Mouse (Mus musculus) ES-E14 (cell line): Measurements from ENCODE around the gene Bace1. TPM values are rescaled to one million over a fixed set of nuclear protein-coding genes. Genes with fewer than 3 reads are reported as not detected.
A peak's percentile ranks its signal among the peaks of the same experiment; 100 is the strongest.

ENCODE experiments used
- DNase-seq: peaks from one replicate; pipeline ENCODE4 v3.0.0-alpha.2; 2013; ENCODE audit warnings: low read depth, low spot score
- H3K27ac ChIP-seq: 2 replicates; pipeline ENCODE4 v1.5.1; 2012; ENCODE audit warnings: low read depth, mild to moderate bottlenecking, low read length, moderate library complexity, mixed read lengths; ENCODE audit not compliant: poor library complexity, insufficient read depth, severe bottlenecking
- H3K36me3 ChIP-seq: 2 replicates; pipeline ENCODE4 v1.6.1; 2012; ENCODE audit warnings: mild to moderate bottlenecking, low read length, moderate library complexity, mixed read lengths; ENCODE audit not compliant: control insufficient read depth, poor library complexity, insufficient read depth, severe bottlenecking
- H3K4me1 ChIP-seq, 2 experiments: fragments of 150-350 bp in 1 of 2; sonication (generic) in 1 of 2; 2 replicates each; pipeline ENCODE4 v1.6.1; 2012; ENCODE audit warnings: low read length in 2 of 2, mild to moderate bottlenecking in 1 of 2, mixed read lengths in 1 of 2; ENCODE audit not compliant: control insufficient read depth in 2 of 2, insufficient read depth in 2 of 2, poor library complexity in 1 of 2
- H3K4me3 ChIP-seq, 2 experiments: fragments of 150-350 bp in 1 of 2; sonication (generic) in 1 of 2; 2 replicates each; pipeline ENCODE4 v1.5.1; 2012; ENCODE audit warnings: low read length in 2 of 2, low read depth in 1 of 2, mild to moderate bottlenecking in 1 of 2, mixed read lengths in 1 of 2; ENCODE audit not compliant: insufficient read depth in 1 of 2, poor library complexity in 1 of 2, severe bottlenecking in 1 of 2
- H3K9ac ChIP-seq: 2 replicates; pipeline ENCODE4 v1.6.1; 2012; ENCODE audit warnings: low read depth, mild to moderate bottlenecking, low read length, mixed read lengths; ENCODE audit not compliant: poor library complexity, insufficient read depth, severe bottlenecking
- H3K9me3 ChIP-seq: fragments of 150-350 bp; sonication (generic); 2 replicates; pipeline ENCODE4 v1.6.1; 2012; ENCODE audit warnings: low read depth, mild to moderate bottlenecking, low read length; ENCODE audit not compliant: control insufficient read depth, insufficient read depth
- CHD2 ChIP-seq: IDR thresholded peaks from 2 replicates; pipeline ENCODE4 v1.6.1; 2014; ENCODE audit warnings: mild to moderate bottlenecking, low read depth, low read length, inconsistent platforms
- HCFC1 ChIP-seq: IDR thresholded peaks from 2 replicates; pipeline ENCODE4 v1.6.1; 2012; ENCODE audit warnings: low read length, inconsistent platforms, borderline replicate concordance; ENCODE audit not compliant: insufficient read depth
- MAFK ChIP-seq: IDR thresholded peaks from 2 replicates; pipeline ENCODE4 v1.6.1; 2014; ENCODE audit warnings: mild to moderate bottlenecking, low read depth, low read length, inconsistent platforms; ENCODE audit not compliant: insufficient read depth
- ZC3H11A ChIP-seq: IDR thresholded peaks from 2 replicates; pipeline ENCODE4 v1.6.1; 2012; ENCODE audit warnings: low read depth, mild to moderate bottlenecking, inconsistent platforms, low read length, borderline replicate concordance
- ZNF384 ChIP-seq: IDR thresholded peaks from 2 replicates; pipeline ENCODE4 v1.6.1; 2012; ENCODE audit warnings: low read depth, low read length, inconsistent platforms
- in situ Hi-C, 2 experiments: fragments of 600-800 bp; cut with MboI; formaldehyde crosslinking; loops; one replicate each; pipeline ENCODE4 v1.15.1; 2025; ENCODE audit warnings: low sequenced_read_pairs in 2 of 2, inconsistent platforms in 1 of 2; ENCODE audit not compliant: unreplicated experiment in 2 of 2
- total RNA-seq: library from RNA; depleted of rRNA; stranded (reverse); fragments of 300-350 nt; gene quantifications from 2 replicates; pipeline ENCODE4 v1.2.3, GENCODE M21; 2012; rRNA removed

The Bace1 gene
- total RNA-seq, 1 experiment = 13.7 TPM

GRCm38 (mm10) chr9:45906355-45907077, 68.1 kb downstream of the Bace1 start, which contains the start of the genes Pcsk7 and Rnf214:
Gene Pcsk7, plus strand, starts transcription at chr9:45906497.
Gene Rnf214, minus strand, starts transcription at chr9:45906911.
- in situ Hi-C loops = no loop called here
- Histone ChIP-seq H3K36me3 (peaks cover 15% of the 10 kb centered on the region), H3K27ac (peak within 1 kb of the TSS; percentile 41), H3K4me3 (peak within 1 kb of the TSS; percentile 77 to 86), H3K9me3 (no peaks in the 10 kb centered on the region), H3K9ac (peak within 1 kb of the TSS; percentile 82), H3K4me1 (no peaks in the 10 kb centered on the region)
- DNase-seq = peak; percentile 60
- TF ChIP-seq HCFC1 (no peak), MAFK (no peak), ZNF384 (no peak), CHD2 (no peak), ZC3H11A (no peak)

- Histone ChIP-seq H3K4me3 (peak overlapping the region; percentile 77 to 86), H3K9me3 (no peaks in the 10 kb centered on the region), H3K4me1 (no peaks in the 10 kb centered on the region), H3K27ac (no peak overlapping the region), H3K9ac (peak overlapping the region; percentile 82), H3K36me3 (peaks cover 16% of the 10 kb centered on the region)
- DNase-seq = peak; percentile 3
- in situ Hi-C loops = no loop called here
- TF ChIP-seq CHD2 (no peak), HCFC1 (no peak), MAFK (no peak), ZNF384 (no peak), ZC3H11A (no peak)
Observed at GRCm38 (mm10) chr9:45907078-45907428, 68.7 kb downstream of the Bace1 start.

- no peak for DNase-seq
- in situ Hi-C loops = no loop called here
- H3K4me3 ChIP-seq = no peak overlapping the region
Observed at GRCm38 (mm10) chr9:45910995-45911394, 72.6 kb downstream of the Bace1 start.

GRCm38 (mm10) chr9:45911673-45912072, 73.3 kb downstream of the Bace1 start:
- Histone ChIP-seq H3K4me3 (no peak overlapping the region), H3K27ac (no peak overlapping the region), H3K36me3 (peaks cover 22% of the 10 kb centered on the region), H3K9ac (no peak overlapping the region), H3K9me3 (no peaks in the 10 kb centered on the region), H3K4me1 (no peaks in the 10 kb centered on the region)
- in situ Hi-C loops = no loop called here
- no peak for TF ChIP-seq CHD2
- no peak; the same call in 1 of the 2 replicates for TF ChIP-seq ZC3H11A
- TF ChIP-seq MAFK = no peak
- no peak for TF ChIP-seq HCFC1
- TF ChIP-seq ZNF384 = no peak
- DNase-seq = peak; percentile 20

More at GRCm38 (mm10) chr9:45910995-45911394, 72.6 kb downstream of the Bace1 start:
- H3K4me1 ChIP-seq = no peaks in the 10 kb centered on the region
- no peak overlapping the region for H3K27ac ChIP-seq
- H3K9me3 ChIP-seq = no peaks in the 10 kb centered on the region
- peaks cover 22% of the 10 kb centered on the region for H3K36me3 ChIP-seq
- TF ChIP-seq ZNF384 = no peak
- no peak for TF ChIP-seq HCFC1
- TF ChIP-seq ZC3H11A = no peak
- TF ChIP-seq MAFK = no peak
- TF ChIP-seq CHD2 = no peak
- no peak overlapping the region for H3K9ac ChIP-seq

Other genes with a start within 250 kb of the Bace1 start
- gene Cep164, start 9.9 kb upstream of the Bace1 start, total RNA-seq = 19.1 and 20.0 TPM in 2 replicates
- 21.3 and 33.5 TPM in 2 replicates for gene Pcsk7, start 67.9 kb downstream of the Bace1 start, total RNA-seq
- gene Rnf214, start 68.3 kb downstream of the Bace1 start, total RNA-seq = 13.5 and 16.3 TPM in 2 replicates
- 255 and 575 TPM in 2 replicates for gene Tagln, start 97.5 kb downstream of the Bace1 start, total RNA-seq
- gene Sidt2, start 116.7 kb downstream of the Bace1 start, total RNA-seq = 44.7 and 50.3 TPM in 2 replicates
- 51.1 and 64.9 TPM in 2 replicates for gene Pafah1b2, start 174.1 kb downstream of the Bace1 start, total RNA-seq
- gene Sik3, start 174.2 kb downstream of the Bace1 start, total RNA-seq = 18.9 and 25.3 TPM in 2 replicates